Comparison of ENCODE assay signal across 8 mouse cellular contexts in genomic region chr19:5040862-5041523, GRCm38 (mm10). TPM values are rescaled to one million over a fixed set of nuclear protein-coding genes. Genes with fewer than 3 reads are reported as not detected.
DNase-seq lines count a peak whose midpoint lies in the region; ATAC-seq lines count a peak whose summit lies in the region.

Gene Brms1, plus strand, starts transcription at chr19:5041354.

- H3K4me2 ChIP-seq in hindbrain, embryonic 15.5 days, result peak within 1 kb of the TSS; percentile 96

- ATAC-seq in hindbrain, embryonic 15.5 days (ENCODE audit: low FRiP score, low read depth), result peak; percentile 60

- peak within 1 kb of the TSS; percentile 91 for H3K4me3 ChIP-seq in hindbrain, embryonic 15.5 days

- peak within 1 kb of the TSS; percentile 95 for H3K9ac ChIP-seq in hindbrain, embryonic 15.5 days

- H3K27ac ChIP-seq in hindbrain, embryonic 15.5 days (replicated peaks), result peak within 1 kb of the TSS; percentile 67

- peak; percentile 88 for DNase-seq in T-cell, adult 2 months (ENCODE audit: low spot score)
- peak; percentile 86 to 90 for DNase-seq in cerebellum, postnatal 36 days
- peak; percentile 90 for DNase-seq in gastrocnemius, adult 18-20 months (ENCODE audit: low spot score)
- DNase-seq in left cerebral cortex, adult 11 months (ENCODE audit: low spot score), result peak; percentile 85
- DNase-seq in lung, postnatal 36 days, result peak; percentile 96
- DNase-seq in retina, embryonic 14.5 days (ENCODE audit: low spot score), result peak; percentile 94
- peak; percentile 80 to 83 for DNase-seq in thymus, postnatal 36 days

- H3K4me1 ChIP-seq in hindbrain, embryonic 15.5 days (replicated peaks), result peaks cover 37% of the 10 kb centered on the region

- no peaks in the 10 kb centered on the region for H3K27me3 ChIP-seq in hindbrain, embryonic 15.5 days

- WGBS in hindbrain, embryonic 15.5 days, result 7% methylated on average over 40 of the region's 40 CpGs

- H3K9me3 ChIP-seq in hindbrain, embryonic 15.5 days, result no peaks in the 10 kb centered on the region

- H3K36me3 ChIP-seq in hindbrain, embryonic 15.5 days, result peaks cover 9% of the 10 kb centered on the region; the same call in 1 of the 2 replicates

RNA-seq across cellular contexts. Expression of gene Brms1, which starts in this region (rescaled TPM):
- total RNA-seq in gastrocnemius, adult 18-20 months (2021), result 10 to 100 TPM; 14.8 to 15.3 TPM
- 30.7 and 31.7 TPM in 2 replicates for polyA plus RNA-seq in hindbrain, embryonic 15.5 days (2015; fragmentation: Nextera tagmentation; extraction: Ambion mirVana)

Comparison
In these comparisons a context has a peak if more than half of its experiments do, and no peak if none do; other contexts are left out.
1. Peak in every context shown above with its lines: DNase-seq, ATAC-seq, H3K4me3 ChIP-seq and H3K27ac ChIP-seq.